17 mouse cellular contexts compared by ENCODE assay signal in genomic region chr8:85033867-85034266, GRCm38 (mm10). TPM values are rescaled to one million over a fixed set of nuclear protein-coding genes. Genes with fewer than 3 reads are reported as not detected.
DNase-seq lines count a peak whose midpoint lies in the region; ATAC-seq and TF ChIP-seq lines count a peak whose summit lies in the region.
"Had no signal": no experiment of that assay in that cellular context is flagged by ENCODE, and none has a peak within 500 bp of the region (broad histone marks: within the 10 kb centered on the region; RNA-seq: fewer than 3 reads in every experiment).

No protein-coding gene starts in this region.

- H3K27ac ChIP-seq in kidney, embryonic 16.5 days (ENCODE audit: low read length) = no peak overlapping the region
- 0 out of 2 replicates have a peak overlapping the region, but pooled peaks have one; percentile 9 for H3K27ac ChIP-seq in liver, embryonic 14.5 days
- H3K27ac ChIP-seq in stomach, embryonic 16.5 days (ENCODE audit: low read length) = 0 out of 2 replicates have a peak overlapping the region, but pooled peaks have one; percentile 14
- H3K27ac ChIP-seq: hindbrain, embryonic 15.5 days; limb, embryonic 15.5 days had no signal

- no peaks in the 10 kb centered on the region for H3K27me3 ChIP-seq in kidney, embryonic 16.5 days (ENCODE audit: insufficient read depth, low read length)
- H3K27me3 ChIP-seq in liver, embryonic 14.5 days (ENCODE audit: control insufficient read depth, insufficient read depth, low read length) = no peaks in the 10 kb centered on the region
- H3K27me3 ChIP-seq in stomach, embryonic 16.5 days (ENCODE audit: control insufficient read depth, insufficient read depth, low read length) = no peaks in the 10 kb centered on the region
- H3K27me3 ChIP-seq: hindbrain, embryonic 15.5 days; limb, embryonic 15.5 days had no signal

- WGBS in kidney, embryonic 16.5 days = 52% methylated on average over 1 of the region's 1 CpGs
- 40% methylated on average over 1 of the region's 1 CpGs for WGBS in liver, embryonic 14.5 days (ENCODE audit: insufficient replicate concordance)
- 71% methylated on average over 1 of the region's 1 CpGs for WGBS in stomach, embryonic 16.5 days

- peaks cover 24% of the 10 kb centered on the region for H3K4me1 ChIP-seq in kidney, embryonic 16.5 days (ENCODE audit: insufficient read depth, low read length)
- peaks cover 16 to 18% of the 10 kb centered on the region in 2 experiments for H3K4me1 ChIP-seq in liver, embryonic 14.5 days (replicated peaks; ENCODE audit: control insufficient read depth in 2 of 2, insufficient read depth in 2 of 2, low read length in 1 of 2)
- peaks cover 20% of the 10 kb centered on the region for H3K4me1 ChIP-seq in stomach, embryonic 16.5 days (ENCODE audit: control insufficient read depth, insufficient read depth, low read length)

- peaks cover 36% of the 10 kb centered on the region for H3K36me3 ChIP-seq in kidney, embryonic 16.5 days (ENCODE audit: insufficient read depth, low read length)
- peaks cover 37% of the 10 kb centered on the region for H3K36me3 ChIP-seq in liver, embryonic 14.5 days (replicated peaks; ENCODE audit: control insufficient read depth, insufficient read depth, low read depth)
- no peaks in the 10 kb centered on the region for H3K36me3 ChIP-seq in stomach, embryonic 16.5 days (ENCODE audit: control insufficient read depth, insufficient read depth, low read length)

- H3K4me2 ChIP-seq in kidney, embryonic 16.5 days (replicated peaks; ENCODE audit: low read depth, low read length) = no peak overlapping the region
- H3K4me2 ChIP-seq in liver, embryonic 14.5 days (ENCODE audit: low read depth) = peak overlapping the region; percentile 98
- no peak overlapping the region for H3K4me2 ChIP-seq in stomach, embryonic 16.5 days (ENCODE audit: low read depth, low read length)

- H3K9me3 ChIP-seq in kidney, embryonic 16.5 days (ENCODE audit: low read length) = no peaks in the 10 kb centered on the region
- H3K9me3 ChIP-seq in liver, embryonic 14.5 days (ENCODE audit: control insufficient read depth, low read length) = no peaks in the 10 kb centered on the region
- H3K9me3 ChIP-seq in stomach, embryonic 16.5 days (replicated peaks; ENCODE audit: control insufficient read depth, low read length) = no peaks in the 10 kb centered on the region
- H3K9me3 ChIP-seq: hindbrain, embryonic 15.5 days; limb, embryonic 15.5 days had no signal

- no peak overlapping the region for H3K4me3 ChIP-seq in kidney, embryonic 16.5 days (ENCODE audit: low read length)
- no peak overlapping the region for H3K4me3 ChIP-seq in liver, embryonic 14.5 days (ENCODE audit: insufficient read depth in 1 of 2, low read depth in 2 of 2, low read length in 2 of 2)
- H3K4me3 ChIP-seq in stomach, embryonic 16.5 days (replicated peaks; ENCODE audit: low read length) = no peak overlapping the region
- H3K4me3 ChIP-seq: hindbrain, embryonic 15.5 days; myocyte had no signal

- DNase-seq in kidney, adult 9 months = peak; percentile 46
- DNase-seq in R1 (ENCODE audit: low read depth, low spot score) = peak; percentile 62
- DNase-seq in liver, embryonic 14.5 days (ENCODE audit: low read depth in 3 of 3, low spot score in 3 of 3) = no peak
- no peak for DNase-seq in gastrocnemius, postnatal 36 days
- no peak for DNase-seq in gastrocnemius, postnatal 14 days
- DNase-seq: adrenal gland, postnatal 25 days; gastrocnemius, adult 2 months; right cerebral cortex, postnatal 25 days; thymus, postnatal 14 days had no signal

- ATAC-seq in kidney, embryonic 16.5 days (ENCODE audit: low FRiP score, low TSS enrichment) = no peak
- no peak for ATAC-seq in liver, embryonic 14.5 days (ENCODE audit: insufficient read depth)
- ATAC-seq in stomach, embryonic 16.5 days (ENCODE audit: insufficient read depth, low FRiP score) = no peak

- H3K9ac ChIP-seq in kidney, embryonic 16.5 days (replicated peaks; ENCODE audit: low read length) = no peak overlapping the region
- no peak overlapping the region for H3K9ac ChIP-seq in liver, embryonic 14.5 days (replicated peaks)
- H3K9ac ChIP-seq in stomach, embryonic 16.5 days (ENCODE audit: low read length) = no peak overlapping the region
- H3K9ac ChIP-seq: hindbrain, embryonic 15.5 days; limb, embryonic 15.5 days had no signal

- TF ChIP-seq EP300 in liver, embryonic 14.5 days (IDR thresholded peaks at IDR 0.05; ENCODE audit: low read depth) = no peak

- TF ChIP-seq CTCF in liver, embryonic 14.5 days (IDR thresholded peaks at IDR 0.05; ENCODE audit: low read depth) = no peak

- intact Hi-C loops in gastrocnemius, postnatal 36 days (cut with DNase I) = no loop called here
- intact Hi-C loops in gastrocnemius, postnatal 14 days (cut with DNase I; ENCODE audit: low total_unique reads) = no loop called here

RNA-seq across cellular contexts. Expression of gene Tnpo2, which starts 2.8 kb away (rescaled TPM):
- polyA plus RNA-seq in kidney, embryonic 16.5 days (2015; fragmentation: Nextera tagmentation; extraction: Ambion mirVana) = 27.5 and 28.4 TPM in 2 replicates
- polyA plus RNA-seq in liver, embryonic 14.5 days (2012; rRNA removed) = 24.8 and 25.2 TPM in 2 replicates
- polyA plus RNA-seq in liver, embryonic 14.5 days (2014; fragmentation: Nextera tagmentation; extraction: Ambion mirVana) = 9.9 and 10.2 TPM in 2 replicates
- polyA plus RNA-seq in stomach, embryonic 16.5 days (2015; fragmentation: Nextera tagmentation; extraction: Ambion mirVana) = 28.6 and 31.0 TPM in 2 replicates
- total RNA-seq in gastrocnemius, postnatal 36 days (2021) = 10 to 100 TPM; 29.3 to 29.7 TPM
- 10 to 100 TPM; 24.6 to 27.9 TPM for total RNA-seq in gastrocnemius, postnatal 14 days (2021)

RNA-seq across cellular contexts. Expression of gene Trir, which starts 7.2 kb away (rescaled TPM):
- 93.3 and 104 TPM in 2 replicates for polyA plus RNA-seq in kidney, embryonic 16.5 days (2015; fragmentation: Nextera tagmentation; extraction: Ambion mirVana)
- polyA plus RNA-seq in liver, embryonic 14.5 days (2012; rRNA removed) = 74.0 and 100 TPM in 2 replicates
- 84.4 and 89.3 TPM in 2 replicates for polyA plus RNA-seq in liver, embryonic 14.5 days (2014; fragmentation: Nextera tagmentation; extraction: Ambion mirVana)
- polyA plus RNA-seq in stomach, embryonic 16.5 days (2015; fragmentation: Nextera tagmentation; extraction: Ambion mirVana) = 63.4 and 64.0 TPM in 2 replicates
- total RNA-seq in gastrocnemius, postnatal 36 days (2021) = 10 to 100 TPM; 71.9 to 73.6 TPM
- 10 to 100 TPM; 77.5 to 92.1 TPM for total RNA-seq in gastrocnemius, postnatal 14 days (2021)

RNA-seq across cellular contexts. Expression of gene Asna1, which starts 8.8 kb away (rescaled TPM):
- 150 and 154 TPM in 2 replicates for polyA plus RNA-seq in kidney, embryonic 16.5 days (2015; fragmentation: Nextera tagmentation; extraction: Ambion mirVana)
- polyA plus RNA-seq in liver, embryonic 14.5 days (2012; rRNA removed) = 83.4 and 85.3 TPM in 2 replicates
- polyA plus RNA-seq in liver, embryonic 14.5 days (2014; fragmentation: Nextera tagmentation; extraction: Ambion mirVana) = 56.9 and 58.8 TPM in 2 replicates
- polyA plus RNA-seq in stomach, embryonic 16.5 days (2015; fragmentation: Nextera tagmentation; extraction: Ambion mirVana) = 108 and 110 TPM in 2 replicates
- 10 to 100 TPM; 49.7 to 50.8 TPM for total RNA-seq in gastrocnemius, postnatal 36 days (2021)
- 10 to 100 TPM; 44.3 to 44.9 TPM for total RNA-seq in gastrocnemius, postnatal 14 days (2021)

RNA-seq across cellular contexts. Expression of gene Best2, which starts 19.5 kb away (rescaled TPM):
- polyA plus RNA-seq in kidney, embryonic 16.5 days (2015; fragmentation: Nextera tagmentation; extraction: Ambion mirVana) = not detected in 2 replicates
- polyA plus RNA-seq in liver, embryonic 14.5 days (2012; rRNA removed) = 0.02 TPM in 1 of 2 replicates, not detected in the other
- not detected in 2 replicates for polyA plus RNA-seq in liver, embryonic 14.5 days (2014; fragmentation: Nextera tagmentation; extraction: Ambion mirVana)
- polyA plus RNA-seq in stomach, embryonic 16.5 days (2015; fragmentation: Nextera tagmentation; extraction: Ambion mirVana) = 0.30 and 0.42 TPM in 2 replicates
- not detected for total RNA-seq in gastrocnemius, postnatal 36 days (2021)
- total RNA-seq in gastrocnemius, postnatal 14 days (2021) = not detected
- total RNA-seq: adrenal gland, postnatal 25 days; gastrocnemius, adult 2 months; left cerebral cortex, adult 18-20 months had no signal
- polyA plus RNA-seq: CD4-positive, CD25-positive, alpha-beta regulatory T cell, adult 4 months; heart, embryonic 14.5 days; hindbrain, embryonic 15.5 days; myocyte had no signal

RNA-seq across cellular contexts. Expression of gene Fbxw9, which starts 26.0 kb away (rescaled TPM):
- polyA plus RNA-seq in kidney, embryonic 16.5 days (2015; fragmentation: Nextera tagmentation; extraction: Ambion mirVana) = 34.6 and 37.3 TPM in 2 replicates
- 8.9 and 13.5 TPM in 2 replicates for polyA plus RNA-seq in liver, embryonic 14.5 days (2012; rRNA removed)
- polyA plus RNA-seq in liver, embryonic 14.5 days (2014; fragmentation: Nextera tagmentation; extraction: Ambion mirVana) = 5.7 and 6.0 TPM in 2 replicates
- polyA plus RNA-seq in stomach, embryonic 16.5 days (2015; fragmentation: Nextera tagmentation; extraction: Ambion mirVana) = 28.1 and 29.9 TPM in 2 replicates
- total RNA-seq in gastrocnemius, postnatal 36 days (2021) = 1 to 10 TPM; 1.4 to 2.4 TPM
- 1 to 10 TPM; 3.6 to 4.7 TPM for total RNA-seq in gastrocnemius, postnatal 14 days (2021)

Comparison
In these comparisons a context has a peak if more than half of its experiments do, and no peak if none do; other contexts are left out.
1. DNase-seq: peak in kidney, adult 9 months (single experiment) and R1 (single experiment); none in liver, embryonic 14.5 days (0 of 3), gastrocnemius, postnatal 36 days (0 of 2) and gastrocnemius, postnatal 14 days (single experiment).